Mouse (Mus musculus) small intestine, adult 2 months (tissue): ENCODE results near the gene Ceacam10.

ENCODE experiments used
- CTCF ChIP-seq: fragments of 200-500 bp; IDR thresholded peaks from 2 replicates; pipeline ENCODE4 v1.5.1; 2012; ENCODE audit warnings: low read depth, mild to moderate bottlenecking, control low read depth, inconsistent platforms, low read length, moderate library complexity, mixed read lengths; ENCODE audit not compliant: insufficient replicate concordance, insufficient read length; ENCODE audit errors: extremely low read depth
- POLR2A ChIP-seq: fragments of 200-500 bp; IDR thresholded peaks from 2 replicates; pipeline ENCODE4 v1.6.1; 2012; ENCODE audit warnings: low read depth, mild to moderate bottlenecking, control low read depth, inconsistent platforms, low read length, moderate library complexity

GRCm38 (mm10) chr7:24797918-24798317 lies 20.9 kb downstream of the Ceacam10 start:
- TF ChIP-seq CTCF = no peak
- no peak for TF ChIP-seq POLR2A
